Mouse (Mus musculus): ENCODE data around the gene Foxred2.

Gene Foxred2

GRCm38 (mm10) chr15:77945711-77946110 lies 10.8 kb downstream of the Foxred2 start:
- peak; percentile 67 to 76 for DNase-seq

- no peak for DNase-seq
These were observed 15.0 kb downstream of the Foxred2 start for GRCm38 (mm10) chr15:77941563-77941962.

- DNase-seq: no peak
These were observed 18.0 kb downstream of the Foxred2 start for GRCm38 (mm10) chr15:77938516-77938915.

GRCm38 (mm10) chr15:77935673-77936375 lies 20.7 kb downstream of the Foxred2 start:
- no peak for DNase-seq

GRCm38 (mm10) chr15:77934968-77935367 lies 21.6 kb downstream of the Foxred2 start:
- no peak for DNase-seq

- no peak for DNase-seq
These were observed 22.2 kb downstream of the Foxred2 start for GRCm38 (mm10) chr15:77934326-77934725.

- peak; percentile 95 to 98 for DNase-seq
These were observed 22.8 kb downstream of the Foxred2 start for GRCm38 (mm10) chr15:77933770-77934169.

- no peak for DNase-seq
These were observed 23.3 kb downstream of the Foxred2 start for GRCm38 (mm10) chr15:77933222-77933621.

GRCm38 (mm10) chr15:77931689-77932016 lies 24.9 kb downstream of the Foxred2 start:
- no peak for DNase-seq

- no peak for DNase-seq
These were observed 25.4 kb downstream of the Foxred2 start for GRCm38 (mm10) chr15:77930986-77931688.

GRCm38 (mm10) chr15:77929804-77930203 lies 26.7 kb downstream of the Foxred2 start:
- no peak for DNase-seq

GRCm38 (mm10) chr15:77928673-77929331 lies 27.7 kb downstream of the Foxred2 start, which contains the start of gene Txn2:
Gene Txn2 (minus strand): TSS chr15:77929006.
- DNase-seq: peak; percentile 97 to 98

GRCm38 (mm10) chr15:77928091-77928490 lies 28.4 kb downstream of the Foxred2 start:
- DNase-seq: no peak

- no peak for DNase-seq
These were observed 29.6 kb downstream of the Foxred2 start for GRCm38 (mm10) chr15:77926921-77927320.

GRCm38 (mm10) chr15:77925195-77925594 lies 31.3 kb downstream of the Foxred2 start:
- DNase-seq: no peak

GRCm38 (mm10) chr15:77923267-77924035 lies 33.1 kb downstream of the Foxred2 start:
- no peak for DNase-seq

GRCm38 (mm10) chr15:77922710-77923109 lies 33.8 kb downstream of the Foxred2 start:
- no peak for DNase-seq

GRCm38 (mm10) chr15:77921636-77922035 lies 34.9 kb downstream of the Foxred2 start:
- no peak for DNase-seq

- peak; percentile 44 to 57 for DNase-seq
These were observed 35.7 kb downstream of the Foxred2 start for GRCm38 (mm10) chr15:77920511-77921462.

GRCm38 (mm10) chr15:77919441-77919840 lies 37.1 kb downstream of the Foxred2 start:
- peak in 1 of 2 experiments; percentile 9 for DNase-seq

- peak; percentile 91 to 95 for DNase-seq
These were observed 39.5 kb downstream of the Foxred2 start for GRCm38 (mm10) chr15:77916851-77917544.

All from lung, postnatal 4 days (tissue).